Mouse (Mus musculus) cerebellum, adult 2 months (tissue): ENCODE data around the gene Krr1. TPM values are rescaled to one million over a fixed set of nuclear protein-coding genes. Genes with fewer than 3 reads are reported as not detected.

Experiments used
- DNase-seq, 2 experiments: peaks; one replicate each; pipeline ENCODE4 v3.0.0; 2021
- H3K27ac ChIP-seq: fragments of 200-500 bp; 2 replicates; pipeline ENCODE4 v1.5.1; 2012; ENCODE audit warnings: low read length, control low read depth, inconsistent platforms; ENCODE audit not compliant: insufficient read depth
- H3K27me3 ChIP-seq: fragments of 200-500 bp; 2 replicates; pipeline ENCODE4 v1.6.1; 2012; ENCODE audit warnings: inconsistent platforms, mild to moderate bottlenecking, low read length, moderate library complexity; ENCODE audit not compliant: control insufficient read depth, insufficient read depth
- H3K4me1 ChIP-seq: fragments of 200-500 bp; 2 replicates; pipeline ENCODE4 v1.6.1; 2011; ENCODE audit warnings: low read length; ENCODE audit not compliant: control insufficient read depth, insufficient read depth
- H3K4me3 ChIP-seq: fragments of 200-500 bp; replicated peaks from 2 replicates; pipeline ENCODE3; 2011; ENCODE audit warnings: mild to moderate bottlenecking, low read depth, low read length, control low read depth; ENCODE audit not compliant: insufficient read depth
- CTCF ChIP-seq: fragments of 200-500 bp; IDR thresholded peaks from 2 replicates; pipeline ENCODE4 v1.5.1; 2011; ENCODE audit warnings: low read depth, mild to moderate bottlenecking, control low read depth, low read length, moderate library complexity, borderline replicate concordance; ENCODE audit not compliant: insufficient read depth
- POLR2A ChIP-seq: fragments of 200-500 bp; IDR thresholded peaks from 2 replicates; pipeline ENCODE4 v1.6.1; 2011; ENCODE audit warnings: low read length, control low read depth, borderline replicate concordance; ENCODE audit not compliant: insufficient read depth
- WGBS: fragments of 180-500 bp; shearing (Covaris S2); methylation state at CpG from one replicate; pipeline ENCODE4 v1.1.7; 2018; 5-methylcytosine and 5-hydroxymethylcytosine counted together
- polyA plus RNA-seq: library from polyadenylated mRNA; depleted of rRNA; stranded (reverse); fragments of >200 nt; gene quantifications from 2 replicates; pipeline ENCODE4 v1.2.3, GENCODE M21; 2012; rRNA removed

Krr1 gene
- polyA plus RNA-seq: 30.3 and 31.3 TPM in 2 replicates

DNA sequence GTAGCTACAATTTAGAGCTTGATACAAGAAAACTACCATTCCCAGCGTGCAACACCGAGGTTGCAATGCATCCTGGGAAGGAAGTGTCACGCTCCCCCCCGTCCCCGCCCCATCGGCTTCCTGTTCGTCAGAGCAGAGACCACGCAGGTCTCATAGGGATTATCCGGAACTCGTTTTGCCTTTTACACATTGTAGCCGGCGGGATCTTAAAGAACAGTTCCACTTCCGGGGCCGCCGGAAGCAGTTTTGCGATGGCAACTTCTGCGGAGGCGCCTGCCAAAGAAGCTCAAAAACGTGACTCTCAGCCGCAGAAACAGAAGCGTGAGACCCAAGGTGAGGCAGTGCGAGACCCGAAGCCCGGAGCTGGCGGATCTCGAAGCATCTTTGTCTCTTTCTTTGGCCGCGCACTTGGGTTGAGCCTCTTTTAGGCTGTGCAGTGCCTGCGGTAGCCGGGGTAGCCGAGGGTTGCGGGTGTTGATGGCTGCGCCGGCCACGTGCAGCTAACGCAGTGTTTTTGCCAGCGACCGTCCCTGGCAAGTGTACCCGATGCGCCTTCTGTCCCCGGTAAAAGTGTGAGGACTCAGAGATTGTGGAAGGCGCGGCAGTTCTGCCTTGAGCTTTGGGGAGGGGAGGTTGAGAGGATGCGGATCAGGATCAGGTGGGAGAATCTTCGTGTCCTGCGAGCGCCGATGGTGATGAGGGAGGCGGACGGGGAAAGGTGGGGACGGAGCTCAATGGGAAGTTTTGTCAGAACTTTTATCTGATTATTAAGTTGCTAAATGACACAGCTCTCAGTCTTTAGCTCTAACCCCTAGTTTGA, at the start of gene Krr1:
Krr1 (plus strand) TSS at position 123 of the 820 bp plus-strand sequence.
- Histone ChIP-seq H3K4me3 (peak within 1 kb of the TSS; percentile 98), H3K27me3 (no peaks in the 10 kb centered on the region), H3K4me1 (no peaks in the 10 kb centered on the region), H3K27ac (peak within 1 kb of the TSS; percentile 75; the same call in 1 of the 2 replicates)
- TF ChIP-seq CTCF (no peak), POLR2A (peak; percentile 77; the same call in 1 of the 2 replicates)
- DNase-seq: peak; percentile 92 to 93
- WGBS: under 1% methylated on average over 51 of the region's 51 CpGs

DNA sequence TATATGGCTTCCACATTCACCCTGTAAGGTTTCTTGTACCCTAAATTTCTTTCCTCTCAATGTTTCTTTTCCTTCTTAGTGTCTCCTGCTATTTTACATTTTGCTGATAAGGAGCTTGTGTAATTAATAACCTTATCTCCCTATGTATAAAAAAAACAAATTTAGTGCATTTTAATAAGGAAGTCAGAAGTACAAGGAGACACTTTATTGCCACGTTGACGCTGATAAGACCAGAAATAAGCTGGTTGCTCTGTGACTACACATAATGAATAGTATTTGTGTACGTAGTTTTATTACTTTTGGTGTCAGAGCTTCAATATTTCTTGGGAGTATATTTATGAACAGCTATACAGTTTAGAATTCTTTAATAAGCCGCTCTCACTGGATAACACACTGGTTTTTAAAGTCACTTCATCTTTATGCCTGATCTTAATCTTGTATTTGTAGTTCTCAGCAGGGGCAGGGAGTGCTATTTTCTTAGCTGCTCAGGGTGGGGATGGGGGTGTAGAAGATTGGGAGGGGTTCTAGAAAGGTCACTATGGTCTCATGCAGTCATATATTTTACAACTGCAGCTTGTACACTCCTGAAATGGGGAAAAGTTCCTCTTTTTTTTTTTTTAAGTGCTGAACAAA, 48.8 kb upstream of the Krr1 start:
- H3K4me3 ChIP-seq: no peak overlapping the region
- no peaks in the 10 kb centered on the region for H3K4me1 ChIP-seq
- no peak for DNase-seq
- WGBS: 92% methylated on average over 4 of the region's 4 CpGs
- TF ChIP-seq CTCF (no peak), POLR2A (no peak)
- H3K27me3 ChIP-seq: no peaks in the 10 kb centered on the region
- no peak overlapping the region for H3K27ac ChIP-seq

DNA sequence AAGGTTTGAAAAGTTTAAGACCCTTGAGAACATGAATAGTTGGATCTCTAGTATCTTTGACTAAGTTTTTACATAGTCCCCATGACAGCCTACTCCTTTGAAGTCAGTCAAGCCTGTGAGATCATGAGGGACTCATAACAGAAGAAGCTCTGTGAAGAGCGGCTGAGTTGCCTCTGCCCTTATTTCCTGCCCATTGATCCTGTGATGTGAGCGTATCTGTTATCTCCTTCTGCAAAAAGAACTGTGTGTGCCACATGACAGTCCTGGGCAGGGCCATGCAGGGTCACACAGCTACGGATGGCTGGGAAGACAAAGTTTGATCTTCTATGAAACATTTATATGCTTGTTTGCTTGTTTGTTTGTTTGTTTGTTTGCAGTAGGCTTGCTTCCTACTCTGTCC, 48.3 kb upstream of the Krr1 start:
- no peak for TF ChIP-seq CTCF
- TF ChIP-seq POLR2A: no peak
- H3K4me1 ChIP-seq: no peaks in the 10 kb centered on the region
- 88% methylated on average over 3 of the region's 3 CpGs for WGBS
- DNase-seq: no peak
- no peak overlapping the region for H3K4me3 ChIP-seq
- H3K27ac ChIP-seq: no peak overlapping the region
- H3K27me3 ChIP-seq: no peaks in the 10 kb centered on the region

DNA sequence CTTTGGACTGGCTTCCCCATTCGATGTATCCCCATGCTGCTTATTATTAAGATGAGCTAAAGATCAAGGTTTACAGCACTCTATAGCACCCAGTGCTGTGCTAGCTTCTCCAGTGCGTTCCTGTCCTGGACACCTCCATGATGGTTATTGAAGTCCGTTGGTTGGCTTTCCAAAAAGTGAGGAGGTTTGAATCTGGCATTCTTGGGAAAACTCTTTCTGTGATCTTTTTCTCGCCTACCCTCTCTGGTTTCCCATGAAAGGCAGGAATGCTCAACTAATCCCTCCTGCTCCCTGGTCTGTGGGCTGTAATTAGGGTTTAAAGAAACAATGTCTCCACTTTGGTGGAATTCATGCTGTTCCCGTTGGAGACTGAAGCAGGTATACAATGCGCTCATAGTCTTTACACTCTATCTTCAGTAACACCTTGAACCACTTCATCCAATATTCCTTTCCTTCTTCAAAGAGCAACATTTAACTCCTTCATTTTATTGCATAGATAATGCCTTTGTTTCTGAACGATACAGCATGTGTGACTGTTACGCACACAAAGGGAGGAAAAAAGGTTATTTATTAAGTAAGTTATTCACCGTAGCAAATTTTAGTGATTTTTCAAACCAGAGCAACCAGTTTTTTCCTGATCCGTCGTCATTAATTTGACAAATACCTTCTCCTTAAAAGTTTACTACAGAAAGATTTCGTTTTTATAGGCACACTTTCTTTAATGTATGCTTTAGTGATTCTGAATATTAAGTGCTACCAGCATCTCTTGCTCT, 47.6 kb upstream of the Krr1 start:
- Histone ChIP-seq H3K27ac (no peak overlapping the region), H3K4me3 (no peak overlapping the region), H3K27me3 (no peaks in the 10 kb centered on the region), H3K4me1 (no peaks in the 10 kb centered on the region)
- no peak for TF ChIP-seq CTCF
- no peak for TF ChIP-seq POLR2A
- 69% methylated on average over 12 of the region's 12 CpGs for WGBS
- no peak for DNase-seq

DNA sequence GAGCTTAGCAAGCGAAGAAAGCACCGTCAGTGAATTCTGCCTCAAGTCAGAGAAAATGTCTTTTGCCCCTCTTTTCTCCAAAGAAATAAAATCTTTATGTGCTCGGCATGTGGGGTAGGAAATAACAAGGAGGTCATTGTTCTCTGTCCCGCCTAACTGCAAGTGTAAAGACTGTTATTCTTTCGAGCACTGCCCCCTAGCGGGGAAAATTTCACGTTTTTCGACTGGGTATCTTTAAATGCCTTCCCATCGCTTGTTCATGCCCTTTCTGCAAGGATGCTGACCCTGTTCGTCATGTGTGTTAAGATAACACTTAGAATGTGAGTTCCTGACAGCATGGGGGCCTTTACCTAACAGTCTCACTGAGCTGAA, 47.0 kb upstream of the Krr1 start:
- WGBS: 8% methylated on average over 10 of the region's 10 CpGs
- peak; percentile 82 to 87 for DNase-seq
- H3K27ac ChIP-seq: no peak overlapping the region
- H3K4me3 ChIP-seq: no peak overlapping the region
- H3K27me3 ChIP-seq: no peaks in the 10 kb centered on the region
- no peaks in the 10 kb centered on the region for H3K4me1 ChIP-seq
- TF ChIP-seq CTCF (peak; percentile 65), POLR2A (no peak)

DNA sequence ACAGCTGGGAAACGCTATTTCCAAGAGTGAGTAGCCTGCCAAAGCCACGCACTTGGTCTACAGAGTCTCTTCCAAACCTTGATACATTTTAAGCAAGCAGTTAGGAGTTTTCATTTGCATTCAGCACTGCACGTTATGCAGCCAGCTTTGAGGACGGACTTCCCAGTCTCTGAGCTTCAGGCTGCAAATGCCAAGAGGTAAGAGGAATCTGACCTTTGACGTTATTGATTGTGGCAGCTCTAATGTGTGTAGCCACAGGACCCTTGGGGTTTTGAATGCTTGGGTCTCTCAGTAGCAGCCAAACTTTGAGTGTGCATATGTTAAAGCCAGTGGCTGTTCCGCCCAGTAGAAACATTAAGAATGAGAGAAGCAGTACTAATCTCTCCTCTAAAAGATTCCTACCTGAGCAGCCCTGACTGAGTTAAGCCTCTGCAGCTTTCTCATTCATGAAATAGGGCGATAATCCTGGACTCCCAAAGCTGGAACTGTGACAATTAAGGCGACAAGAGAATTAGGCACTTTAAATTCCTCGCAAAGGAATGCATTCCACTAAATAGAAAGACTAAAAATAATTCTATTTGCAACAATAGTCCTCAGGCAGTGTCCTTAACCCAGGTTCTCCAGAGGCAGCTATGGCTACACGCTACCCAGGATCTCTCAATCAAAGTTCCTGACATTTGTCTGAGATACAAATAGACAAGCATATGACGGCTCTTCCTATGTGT, 39.7 kb upstream of the Krr1 start:
- Histone ChIP-seq H3K27me3 (no peaks in the 10 kb centered on the region), H3K27ac (no peak overlapping the region), H3K4me1 (no peaks in the 10 kb centered on the region), H3K4me3 (no peak overlapping the region)
- WGBS: 44% methylated on average over 11 of the region's 11 CpGs
- no peak for TF ChIP-seq POLR2A
- TF ChIP-seq CTCF: no peak
- DNase-seq: no peak

DNA sequence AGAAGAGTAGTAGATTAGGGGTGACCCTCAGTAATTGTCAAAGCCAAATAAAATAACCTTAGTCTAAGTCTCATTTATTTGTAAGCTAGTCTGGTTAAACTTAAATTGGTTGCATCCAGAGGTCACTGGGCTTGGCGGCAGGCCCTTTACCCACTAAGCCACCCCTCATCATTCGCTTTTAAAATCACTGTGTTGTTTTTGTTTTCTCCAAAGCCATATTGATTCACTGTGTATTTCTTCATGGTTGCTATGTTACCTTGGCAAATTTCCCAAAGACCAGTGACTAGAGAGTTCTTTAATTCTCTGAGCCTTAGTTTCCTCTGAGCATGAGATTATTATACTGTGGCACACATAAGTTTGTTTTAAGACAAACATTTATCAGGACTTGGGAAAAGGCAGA, 37.3 kb upstream of the Krr1 start:
- TF ChIP-seq POLR2A: no peak
- no peak for TF ChIP-seq CTCF
- H3K27ac ChIP-seq: no peak overlapping the region
- 55% methylated on average over 2 of the region's 2 CpGs for WGBS

More for the DNA sequence above, 37.3 kb upstream of the Krr1 start:
- Histone ChIP-seq H3K4me3 (no peak overlapping the region), H3K27me3 (no peaks in the 10 kb centered on the region), H3K4me1 (no peaks in the 10 kb centered on the region)
- DNase-seq: no peak
